Mouse (Mus musculus) midbrain, embryonic 11.5 days (tissue): ENCODE results near the gene Lsm8. TPM values are rescaled to one million over a fixed set of nuclear protein-coding genes. Genes with fewer than 3 reads are reported as not detected.
"Not testable (repeated sequence)": the region's sequence is repeated elsewhere in the genome, so short reads cannot be mapped to it uniquely, and the experiment has no call there.

Experiments used
- ATAC-seq: fragments of 200-750 bp; cut with Nextera tagmentation; 2 replicates; pipeline ENCODE4 v1.8.0; 2017; ENCODE audit warnings: moderate TSS enrichment, moderate library complexity; ENCODE audit not compliant: low FRiP score
- DNase-seq: peaks from one replicate; pipeline ENCODE4 v3.0.0; 2015; ENCODE audit warnings: low spot score; ENCODE audit errors: missing footprints
- H3K27ac ChIP-seq: fragments of 300-500 bp; sonication (generic); 2 replicates; pipeline ENCODE4 v1.5.1; 2014; ENCODE audit warnings: low read depth, low read length
- H3K27me3 ChIP-seq: fragments of 300-500 bp; sonication (generic); 2 replicates; pipeline ENCODE4 v1.6.1; 2014; ENCODE audit warnings: mild to moderate bottlenecking, low read length, moderate library complexity, mixed read lengths; ENCODE audit not compliant: control insufficient read depth, insufficient read depth
- H3K36me3 ChIP-seq: fragments of 300-500 bp; sonication (generic); 2 replicates; pipeline ENCODE4 v1.6.1; 2014; ENCODE audit warnings: mild to moderate bottlenecking, low read length, moderate library complexity, mixed read lengths; ENCODE audit not compliant: control insufficient read depth, insufficient read depth
- H3K4me1 ChIP-seq: fragments of 300-500 bp; sonication (generic); 2 replicates; pipeline ENCODE4 v1.6.1; 2014; ENCODE audit warnings: low read length; ENCODE audit not compliant: control insufficient read depth, insufficient read depth
- H3K4me2 ChIP-seq: fragments of 300-500 bp; sonication (generic); 2 replicates; pipeline ENCODE4 v1.6.1; 2014; ENCODE audit warnings: mild to moderate bottlenecking, moderate library complexity
- H3K4me3 ChIP-seq: fragments of 300-500 bp; sonication (generic); 2 replicates; pipeline ENCODE4 v1.5.1; 2014; ENCODE audit warnings: low read depth, low read length
- H3K9ac ChIP-seq: fragments of 300-500 bp; sonication (generic); 2 replicates; pipeline ENCODE4 v1.6.1; 2014; ENCODE audit warnings: low read length
- H3K9me3 ChIP-seq: fragments of 300-500 bp; sonication (generic); 2 replicates; pipeline ENCODE4 v1.6.1; 2016; ENCODE audit warnings: low read length; ENCODE audit not compliant: control insufficient read depth
- WGBS: fragments of 180-500 bp; shearing (Covaris S2); extraction: QIAGEN DNeasy Blood & Tissue Kit; methylation state at CpG from one replicate; pipeline ENCODE4 v1.1.7; 2014; 5-methylcytosine and 5-hydroxymethylcytosine counted together
- polyA plus RNA-seq: library from polyadenylated mRNA; unstranded; fragments of >200 nt; fragmentation: Nextera tagmentation; extraction: Ambion mirVana; gene quantifications from 2 replicates; pipeline ENCODE4 v1.2.1, GENCODE M21; 2014

Lsm8 gene
- polyA plus RNA-seq, 1 experiment from 2014 or later, result 224 TPM

GRCm38 (mm10) chr6:18845571-18845970, 2.8 kb upstream of the Lsm8 start:
- H3K4me1 ChIP-seq, DNase-seq, H3K9me3 ChIP-seq, H3K27me3 ChIP-seq, H3K36me3 ChIP-seq, H3K27ac ChIP-seq, H3K4me2 ChIP-seq, ATAC-seq, H3K9ac ChIP-seq, H3K4me3 ChIP-seq: not testable (repeated sequence)
- 62% methylated on average over 5 of the region's 7 CpGs for WGBS

GRCm38 (mm10) chr6:18848702-18849061, 303 bp downstream of the Lsm8 start:
- peak overlapping the region; percentile 96 for H3K9ac ChIP-seq
- H3K27me3 ChIP-seq, result no peaks in the 10 kb centered on the region
- WGBS, result under 1% methylated on average over 28 of the region's 28 CpGs
- no peaks in the 10 kb centered on the region for H3K9me3 ChIP-seq
- ATAC-seq (no peak), DNase-seq (no peak)
- H3K27ac ChIP-seq, result peak overlapping the region; percentile 94
- H3K4me2 ChIP-seq, result peak overlapping the region; percentile 48
- H3K36me3 ChIP-seq, result peaks cover 3% of the 10 kb centered on the region; the same call in 1 of the 2 replicates
- peaks cover 7% of the 10 kb centered on the region for H3K4me1 ChIP-seq
- H3K4me3 ChIP-seq, result peak overlapping the region; percentile 77

GRCm38 (mm10) chr6:18855323-18855722, 6.9 kb downstream of the Lsm8 start:
- no peak overlapping the region for H3K4me3 ChIP-seq
- H3K9ac ChIP-seq, result no peak overlapping the region
- no peak overlapping the region for H3K4me2 ChIP-seq
- no peak for ATAC-seq
- H3K27ac ChIP-seq, result no peak overlapping the region
- no peaks in the 10 kb centered on the region for H3K9me3 ChIP-seq
- H3K36me3 ChIP-seq, result peaks cover 16% of the 10 kb centered on the region
- peak; percentile 28 for DNase-seq
- no peaks in the 10 kb centered on the region for H3K27me3 ChIP-seq
- no peaks in the 10 kb centered on the region; the same call in 1 of the 2 replicates for H3K4me1 ChIP-seq

GRCm38 (mm10) chr6:18856487-18857078, 8.2 kb downstream of the Lsm8 start:
- DNase-seq (peak; percentile 54), ATAC-seq (0 out of 2 replicates have a peak, but pooled peaks have one; percentile 12)
- WGBS, result over 99% methylated on average over 3 of the region's 3 CpGs
- Histone ChIP-seq H3K4me3 (no peak overlapping the region), H3K36me3 (peaks cover 16% of the 10 kb centered on the region), H3K9me3 (no peaks in the 10 kb centered on the region), H3K4me2 (no peak overlapping the region), H3K9ac (no peak overlapping the region), H3K27me3 (no peaks in the 10 kb centered on the region), H3K27ac (no peak overlapping the region), H3K4me1 (no peaks in the 10 kb centered on the region)

- no peak for ATAC-seq
- Histone ChIP-seq H3K4me1 (no peaks in the 10 kb centered on the region), H3K4me2 (no peak within 1 kb of the TSS)
Measured at GRCm38 (mm10) chr6:18866018-18866417, 17.6 kb downstream of the Lsm8 start, which contains the start of gene Ankrd7. Ankrd7 (plus strand) TSS chr6:18866318.

GRCm38 (mm10) chr6:18889030-18889429, 40.7 kb downstream of the Lsm8 start:
- Histone ChIP-seq H3K4me2 (no peak overlapping the region), H3K4me1 (no peaks in the 10 kb centered on the region), H3K27me3 (no peaks in the 10 kb centered on the region), H3K36me3 (no peaks in the 10 kb centered on the region), H3K4me3 (no peak overlapping the region), H3K9ac (no peak overlapping the region), H3K27ac (no peak overlapping the region), H3K9me3 (no peaks in the 10 kb centered on the region)
- WGBS, result 80% methylated on average over 2 of the region's 2 CpGs
- ATAC-seq (no peak), DNase-seq (no peak)

More at GRCm38 (mm10) chr6:18866018-18866417, 17.6 kb downstream of the Lsm8 start, which contains the start of gene Ankrd7:
- no peaks in the 10 kb centered on the region for H3K27me3 ChIP-seq
- 93% methylated on average over 8 of the region's 8 CpGs for WGBS
- H3K9ac ChIP-seq, result no peak within 1 kb of the TSS
- H3K36me3 ChIP-seq, result no peaks in the 10 kb centered on the region
- no peak for DNase-seq
- no peak within 1 kb of the TSS for H3K4me3 ChIP-seq
- no peak within 1 kb of the TSS for H3K27ac ChIP-seq
- H3K9me3 ChIP-seq, result no peaks in the 10 kb centered on the region

- no peak for ATAC-seq
- no peak overlapping the region for H3K9ac ChIP-seq
- no peaks in the 10 kb centered on the region for H3K4me1 ChIP-seq
- no peak overlapping the region for H3K4me2 ChIP-seq
- H3K4me3 ChIP-seq, result no peak overlapping the region
- no peaks in the 10 kb centered on the region for H3K36me3 ChIP-seq
- no peak for DNase-seq
- no peaks in the 10 kb centered on the region for H3K27me3 ChIP-seq
- no peaks in the 10 kb centered on the region for H3K9me3 ChIP-seq
- H3K27ac ChIP-seq, result no peak overlapping the region
Measured at GRCm38 (mm10) chr6:18894142-18894541, 45.8 kb downstream of the Lsm8 start.

Other genes starting within 250 kb of the Lsm8 start
- 0.41 TPM in 1 of 2 replicates, not detected in the other for gene Ankrd7, start 17.7 kb downstream of the Lsm8 start, polyA plus RNA-seq